Mouse (Mus musculus): Measurements from ENCODE around the gene Col6a6.

DNA sequence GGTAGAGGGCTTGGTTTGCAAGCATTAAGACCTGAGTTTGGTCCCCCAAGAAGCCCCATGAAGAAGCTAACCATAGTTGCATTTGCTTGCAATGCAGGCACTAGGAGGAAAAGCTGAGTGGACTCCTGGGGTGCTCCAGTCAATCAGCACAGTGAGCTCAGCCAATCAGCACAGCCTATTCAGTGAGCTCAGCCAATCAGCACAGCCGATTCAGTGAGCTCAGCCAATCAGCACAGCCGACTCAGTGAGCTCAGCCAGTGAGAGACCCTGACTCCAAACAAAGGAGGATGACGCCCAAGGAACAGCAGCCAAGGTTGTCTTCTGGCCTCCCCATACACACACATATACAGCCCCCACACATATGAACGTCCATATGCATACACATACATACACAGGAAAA, 48.2 kb upstream of the Col6a6 start:
- TF ChIP-seq CTCF (IDR thresholded peaks at IDR 0.05; ENCODE audit: extremely low read depth, insufficient read length, insufficient replicate concordance, low read depth, low read length) (no peak), POLR2A (IDR thresholded peaks at IDR 0.05; ENCODE audit: low read depth, low read length) (no peak)

All from small intestine, adult 2 months (tissue).